Mouse (Mus musculus): ENCODE data around the gene Slc35e2. TPM values are rescaled to one million over a fixed set of nuclear protein-coding genes. Genes with fewer than 3 reads are reported as not detected.
"Not testable (repeated sequence)": the region's sequence is repeated elsewhere in the genome, so short reads cannot be mapped to it uniquely, and the experiment has no call there.

Slc35e2 gene
- polyA plus RNA-seq, 1 experiment from 2014 or later, result 6.4 TPM

- H3K27ac ChIP-seq, result no peak overlapping the region
- no peaks in the 10 kb centered on the region for H3K27me3 ChIP-seq
- peaks cover 27% of the 10 kb centered on the region for H3K4me1 ChIP-seq
- H3K9me3 ChIP-seq, result no peaks in the 10 kb centered on the region
- H3K4me2 ChIP-seq, result no peak overlapping the region
- H3K9ac ChIP-seq, result no peak overlapping the region
- no peaks in the 10 kb centered on the region for H3K36me3 ChIP-seq
- WGBS, result 43% methylated on average over 8 of the region's 8 CpGs
- no peak for ATAC-seq (ENCODE audit: borderline replicate concordance, extremely low read depth, low FRiP score, low TSS enrichment)
- H3K4me3 ChIP-seq, result no peak overlapping the region
Measured at GRCm38 (mm10) chr4:155566555-155566954, 34.7 kb upstream of the Slc35e2 start.

- WGBS, result 39% methylated on average over 2 of the region's 2 CpGs
- Histone ChIP-seq H3K4me2 (no peak overlapping the region), H3K36me3 (no peaks in the 10 kb centered on the region), H3K4me1 (peaks cover 14% of the 10 kb centered on the region), H3K9ac (no peak overlapping the region), H3K4me3 (no peak overlapping the region), H3K27me3 (no peaks in the 10 kb centered on the region), H3K27ac (no peak overlapping the region), H3K9me3 (no peaks in the 10 kb centered on the region)
- no peak for ATAC-seq (ENCODE audit: borderline replicate concordance, extremely low read depth, low FRiP score, low TSS enrichment)
Measured at GRCm38 (mm10) chr4:155568170-155568569, 33.0 kb upstream of the Slc35e2 start.

GRCm38 (mm10) chr4:155568632-155569370 lies 32.4 kb upstream of the Slc35e2 start:
- Histone ChIP-seq H3K36me3 (no peaks in the 10 kb centered on the region), H3K4me2 (no peak overlapping the region), H3K27me3 (no peaks in the 10 kb centered on the region), H3K4me1 (peaks cover 14% of the 10 kb centered on the region), H3K27ac (no peak overlapping the region), H3K9me3 (no peaks in the 10 kb centered on the region), H3K9ac (no peak overlapping the region), H3K4me3 (no peak overlapping the region)
- 77% methylated on average over 7 of the region's 7 CpGs for WGBS
- ATAC-seq (ENCODE audit: borderline replicate concordance, extremely low read depth, low FRiP score, low TSS enrichment), result no peak

GRCm38 (mm10) chr4:155569818-155570217 lies 31.4 kb upstream of the Slc35e2 start:
- Histone ChIP-seq H3K9me3 (no peaks in the 10 kb centered on the region), H3K27me3 (no peaks in the 10 kb centered on the region), H3K36me3 (no peaks in the 10 kb centered on the region), H3K9ac (no peak overlapping the region), H3K4me1 (peaks cover 8% of the 10 kb centered on the region), H3K4me2 (no peak overlapping the region), H3K27ac (no peak overlapping the region), H3K4me3 (no peak overlapping the region)
- no peak for ATAC-seq (ENCODE audit: borderline replicate concordance, extremely low read depth, low FRiP score, low TSS enrichment)
- 91% methylated on average over 6 of the region's 6 CpGs for WGBS

GRCm38 (mm10) chr4:155570315-155570714 lies 30.9 kb upstream of the Slc35e2 start:
- WGBS, result 93% methylated on average over 11 of the region's 11 CpGs
- not testable (repeated sequence) for ATAC-seq (ENCODE audit: borderline replicate concordance, extremely low read depth, low FRiP score, low TSS enrichment)

GRCm38 (mm10) chr4:155571442-155571841 lies 29.8 kb upstream of the Slc35e2 start:
- no peak overlapping the region for H3K27ac ChIP-seq
- no peak overlapping the region for H3K4me2 ChIP-seq
- no peaks in the 10 kb centered on the region for H3K27me3 ChIP-seq
- WGBS, result 67% methylated on average over 2 of the region's 2 CpGs
- ATAC-seq (ENCODE audit: borderline replicate concordance, extremely low read depth, low FRiP score, low TSS enrichment), result no peak
- H3K4me3 ChIP-seq, result no peak overlapping the region
- H3K4me1 ChIP-seq, result no peaks in the 10 kb centered on the region
- no peaks in the 10 kb centered on the region for H3K9me3 ChIP-seq
- no peaks in the 10 kb centered on the region for H3K36me3 ChIP-seq
- H3K9ac ChIP-seq, result no peak overlapping the region

More at GRCm38 (mm10) chr4:155570315-155570714, 30.9 kb upstream of the Slc35e2 start:
- H3K4me2 ChIP-seq, H3K9me3 ChIP-seq, H3K36me3 ChIP-seq, H3K27ac ChIP-seq, H3K27me3 ChIP-seq, H3K4me3 ChIP-seq, H3K9ac ChIP-seq, H3K4me1 ChIP-seq: not testable (repeated sequence)

GRCm38 (mm10) chr4:155573155-155573554 lies 28.1 kb upstream of the Slc35e2 start:
- ATAC-seq (ENCODE audit: borderline replicate concordance, extremely low read depth, low FRiP score, low TSS enrichment), result no peak
- no peaks in the 10 kb centered on the region for H3K9me3 ChIP-seq
- peaks cover 8% of the 10 kb centered on the region; the same call in 1 of the 2 replicates for H3K36me3 ChIP-seq
- H3K27ac ChIP-seq, result no peak overlapping the region
- WGBS, result 90% methylated on average over 2 of the region's 2 CpGs
- H3K9ac ChIP-seq, result no peak overlapping the region
- no peaks in the 10 kb centered on the region for H3K27me3 ChIP-seq
- no peak overlapping the region for H3K4me3 ChIP-seq
- H3K4me1 ChIP-seq, result no peaks in the 10 kb centered on the region
- H3K4me2 ChIP-seq, result no peak overlapping the region

GRCm38 (mm10) chr4:155573876-155574275 lies 27.3 kb upstream of the Slc35e2 start:
- Histone ChIP-seq H3K27me3 (no peaks in the 10 kb centered on the region), H3K4me2 (no peak overlapping the region), H3K9me3 (no peaks in the 10 kb centered on the region), H3K4me1 (no peaks in the 10 kb centered on the region), H3K4me3 (no peak overlapping the region), H3K27ac (no peak overlapping the region), H3K36me3 (peaks cover 8% of the 10 kb centered on the region; the same call in 1 of the 2 replicates), H3K9ac (no peak overlapping the region)
- ATAC-seq (ENCODE audit: borderline replicate concordance, extremely low read depth, low FRiP score, low TSS enrichment), result no peak
- 91% methylated on average over 9 of the region's 9 CpGs for WGBS

- Histone ChIP-seq H3K9ac (no peak overlapping the region), H3K36me3 (peaks cover 8% of the 10 kb centered on the region; the same call in 1 of the 2 replicates), H3K9me3 (no peaks in the 10 kb centered on the region), H3K4me2 (no peak overlapping the region), H3K27ac (no peak overlapping the region), H3K4me1 (no peaks in the 10 kb centered on the region), H3K27me3 (no peaks in the 10 kb centered on the region), H3K4me3 (no peak overlapping the region)
- ATAC-seq (ENCODE audit: borderline replicate concordance, extremely low read depth, low FRiP score, low TSS enrichment), result no peak
- WGBS, result 83% methylated on average over 11 of the region's 11 CpGs
Measured at GRCm38 (mm10) chr4:155574931-155575330, 26.3 kb upstream of the Slc35e2 start.

GRCm38 (mm10) chr4:155575521-155575920 lies 25.7 kb upstream of the Slc35e2 start:
- 90% methylated on average over 8 of the region's 8 CpGs for WGBS

GRCm38 (mm10) chr4:155577132-155577531 lies 24.1 kb upstream of the Slc35e2 start:
- Histone ChIP-seq H3K4me3 (no peak overlapping the region), H3K9ac (no peak overlapping the region), H3K9me3 (no peaks in the 10 kb centered on the region), H3K4me1 (no peaks in the 10 kb centered on the region), H3K27ac (no peak overlapping the region), H3K36me3 (peaks cover 9% of the 10 kb centered on the region), H3K4me2 (no peak overlapping the region), H3K27me3 (no peaks in the 10 kb centered on the region)
- WGBS, result 89% methylated on average over 9 of the region's 9 CpGs
- no peak for ATAC-seq (ENCODE audit: borderline replicate concordance, extremely low read depth, low FRiP score, low TSS enrichment)

More at GRCm38 (mm10) chr4:155575521-155575920, 25.7 kb upstream of the Slc35e2 start:
- no peak overlapping the region for H3K9ac ChIP-seq
- H3K36me3 ChIP-seq, result peaks cover 8% of the 10 kb centered on the region; the same call in 1 of the 2 replicates
- H3K27ac ChIP-seq, result no peak overlapping the region
- no peak overlapping the region for H3K4me2 ChIP-seq
- no peaks in the 10 kb centered on the region for H3K9me3 ChIP-seq
- no peaks in the 10 kb centered on the region for H3K4me1 ChIP-seq
- no peak overlapping the region for H3K4me3 ChIP-seq
- no peaks in the 10 kb centered on the region for H3K27me3 ChIP-seq
- no peak for ATAC-seq (ENCODE audit: borderline replicate concordance, extremely low read depth, low FRiP score, low TSS enrichment)

- no peak overlapping the region for H3K4me3 ChIP-seq
- no peaks in the 10 kb centered on the region for H3K4me1 ChIP-seq
- H3K9me3 ChIP-seq, result no peaks in the 10 kb centered on the region
- H3K36me3 ChIP-seq, result peaks cover 15% of the 10 kb centered on the region
- ATAC-seq (ENCODE audit: borderline replicate concordance, extremely low read depth, low FRiP score, low TSS enrichment), result no peak
- 72% methylated on average over 5 of the region's 5 CpGs for WGBS
- no peak overlapping the region for H3K9ac ChIP-seq
- no peak overlapping the region for H3K4me2 ChIP-seq
- no peak overlapping the region for H3K27ac ChIP-seq
- H3K27me3 ChIP-seq, result no peaks in the 10 kb centered on the region
Measured at GRCm38 (mm10) chr4:155577741-155578140, 23.5 kb upstream of the Slc35e2 start.

Data from lung, embryonic 15.5 days (tissue).